11 mouse cellular contexts compared by ENCODE assay signal in genomic region chr4:71756441-71757221, GRCm38 (mm10). TPM values are rescaled to one million over a fixed set of nuclear protein-coding genes. Genes with fewer than 3 reads are reported as not detected.
DNase-seq lines count a peak whose midpoint lies in the region; ATAC-seq and TF ChIP-seq lines count a peak whose summit lies in the region.
"Had no signal": no experiment of that assay in that cellular context is flagged by ENCODE, and none has a peak within 500 bp of the region (broad histone marks: within the 10 kb centered on the region; RNA-seq: fewer than 3 reads in every experiment).

No protein-coding gene starts in this region.

- 61% methylated on average over 11 of the region's 11 CpGs for WGBS in lung, embryonic 14.5 days
- 53% methylated on average over 11 of the region's 11 CpGs for WGBS in stomach, embryonic 14.5 days

- no peak for DNase-seq in cerebellum, adult 18-20 months
- DNase-seq in lung, embryonic 14.5 days, result peak; percentile 13
- DNase-seq in lung, postnatal 14 days, result no peak
- DNase-seq in kidney, adult 9 months, result peak; percentile 40
- no peak for DNase-seq in right cerebral cortex, postnatal 10 days (ENCODE audit: low spot score in 2 of 2)
- DNase-seq: adrenal gland, postnatal 25 days; thymus, postnatal 36 days had no signal

- H3K9me3 ChIP-seq in lung, embryonic 14.5 days (ENCODE audit: low read depth, low read length), result no peaks in the 10 kb centered on the region
- no peaks in the 10 kb centered on the region for H3K9me3 ChIP-seq in stomach, embryonic 14.5 days (ENCODE audit: control insufficient read depth, low read depth, low read length)

- 0 out of 2 replicates have a peak, but pooled peaks have one; percentile 49 for ATAC-seq in cerebellum, adult (ENCODE audit: insufficient number of reproducible peaks, low FRiP score, low TSS enrichment)
- ATAC-seq in lung, embryonic 14.5 days (ENCODE audit: insufficient read depth), result no peak
- peak; percentile 85 for ATAC-seq in stomach, embryonic 14.5 days (ENCODE audit: insufficient number of reproducible peaks, insufficient read depth, low FRiP score, low read depth)
- ATAC-seq in inflammation-experienced regulatory T-cells, adult 6 months, result no peak

- H3K36me3 ChIP-seq in lung, embryonic 14.5 days (ENCODE audit: insufficient read depth), result no peaks in the 10 kb centered on the region
- no peaks in the 10 kb centered on the region for H3K36me3 ChIP-seq in stomach, embryonic 14.5 days (ENCODE audit: control insufficient read depth, insufficient read depth, low read length)

- no peak overlapping the region for H3K27ac ChIP-seq in lung, embryonic 14.5 days (ENCODE audit: low read depth)
- H3K27ac ChIP-seq in stomach, embryonic 14.5 days (ENCODE audit: low read length), result peak overlapping the region; percentile 41; the same call in 1 of the 2 replicates
- H3K27ac ChIP-seq: liver, embryonic 14.5 days had no signal

- no peak overlapping the region for H3K9ac ChIP-seq in lung, embryonic 14.5 days
- no peak overlapping the region for H3K9ac ChIP-seq in stomach, embryonic 14.5 days (replicated peaks; ENCODE audit: low read depth, low read length)
- H3K9ac ChIP-seq: liver, embryonic 14.5 days had no signal

- no peaks in the 10 kb centered on the region for H3K4me1 ChIP-seq in lung, embryonic 14.5 days (ENCODE audit: insufficient read depth)
- H3K4me1 ChIP-seq in stomach, embryonic 14.5 days (ENCODE audit: control insufficient read depth, insufficient read depth, low read length), result no peaks in the 10 kb centered on the region

- no peak overlapping the region for H3K4me3 ChIP-seq in lung, embryonic 14.5 days (ENCODE audit: low read depth, low read length)
- H3K4me3 ChIP-seq in stomach, embryonic 14.5 days (ENCODE audit: low read depth, low read length), result no peak overlapping the region

- H3K4me2 ChIP-seq in lung, embryonic 14.5 days, result no peak overlapping the region
- H3K4me2 ChIP-seq in stomach, embryonic 14.5 days (replicated peaks; ENCODE audit: low read depth, low read length), result no peak overlapping the region

- TF ChIP-seq CTCF in lung, embryonic 14.5 days (IDR thresholded peaks at IDR 0.05; ENCODE audit: low read depth), result no peak

- no peaks in the 10 kb centered on the region for H3K27me3 ChIP-seq in lung, embryonic 14.5 days (ENCODE audit: insufficient read depth, low read length)
- H3K27me3 ChIP-seq in stomach, embryonic 14.5 days (ENCODE audit: control insufficient read depth, insufficient read depth, low read length), result no peaks in the 10 kb centered on the region

RNA-seq across cellular contexts. Expression of gene Gm11232, which starts 1.1 kb away (rescaled TPM):
- 0.11 TPM in 1 of 2 replicates, not detected in the other for polyA plus RNA-seq in lung, embryonic 14.5 days (2014; fragmentation: Nextera tagmentation; extraction: Ambion mirVana)
- 0.59 and 0.77 TPM in 2 replicates for polyA plus RNA-seq in stomach, embryonic 14.5 days (2014; fragmentation: Nextera tagmentation; extraction: Ambion mirVana)
- polyA plus RNA-seq in inflammation-experienced regulatory T-cells, adult 6 months (2017; shearing (Covaris generic)), result not detected
- polyA plus RNA-seq: liver, embryonic 14.5 days had no signal

Comparison
In these comparisons a context has a peak if more than half of its experiments do, and no peak if none do; other contexts are left out.
1. DNase-seq: peak in lung, embryonic 14.5 days (single experiment) and kidney, adult 9 months (single experiment); none in cerebellum, adult 18-20 months (0 of 2), lung, postnatal 14 days (single experiment) and right cerebral cortex, postnatal 10 days (0 of 2).
2. ATAC-seq: peak in cerebellum, adult (single experiment) and stomach, embryonic 14.5 days (single experiment); none in lung, embryonic 14.5 days (single experiment) and inflammation-experienced regulatory T-cells, adult 6 months (single experiment).